Mouse (Mus musculus) lung, adult 2 months (tissue): ENCODE data around the gene Otud1. TPM values are rescaled to one million over a fixed set of nuclear protein-coding genes. Genes with fewer than 3 reads are reported as not detected.
A peak's percentile ranks its signal among the peaks of the same experiment; 100 is the strongest.

ENCODE experiments used
- DNase-seq: peaks from one replicate; pipeline ENCODE4 v3.0.0; 2022
- H3K4me1 ChIP-seq: fragments of 200-500 bp; 2 replicates; pipeline ENCODE4 v1.6.1; 2011; ENCODE audit warnings: low read length; ENCODE audit not compliant: control insufficient read depth, insufficient read depth
- H3K4me3 ChIP-seq: fragments of 200-500 bp; replicated peaks from 2 replicates; pipeline ENCODE3; 2011; ENCODE audit warnings: low read depth, mild to moderate bottlenecking, control low read depth, low read length; ENCODE audit errors: extremely low read depth
- CTCF ChIP-seq: fragments of 200-500 bp; IDR thresholded peaks from 2 replicates; pipeline ENCODE4 v1.5.1; 2011; ENCODE audit warnings: mild to moderate bottlenecking, low read length, control low read depth; ENCODE audit not compliant: insufficient read depth
- POLR2A ChIP-seq: fragments of 200-500 bp; IDR thresholded peaks from 2 replicates; pipeline ENCODE4 v1.6.1; 2011; ENCODE audit warnings: low read depth, mild to moderate bottlenecking, control low read depth, low read length, borderline replicate concordance; ENCODE audit errors: extremely low read depth
- whole genome bisulfite sequencing: fragments of 180-500 bp; shearing (Covaris S2); methylation state at CpG from one replicate; pipeline ENCODE4 v1.1.7; 2018; 5-methylcytosine and 5-hydroxymethylcytosine counted together
- polyA plus RNA-seq: library from polyadenylated mRNA; depleted of rRNA; stranded (reverse); fragments of >200 nt; gene quantifications from 2 replicates; pipeline ENCODE4 v1.2.3, GENCODE M21; 2012

Otud1 gene
- polyA plus RNA-seq, 1 experiment: 19.3 TPM

DNA sequence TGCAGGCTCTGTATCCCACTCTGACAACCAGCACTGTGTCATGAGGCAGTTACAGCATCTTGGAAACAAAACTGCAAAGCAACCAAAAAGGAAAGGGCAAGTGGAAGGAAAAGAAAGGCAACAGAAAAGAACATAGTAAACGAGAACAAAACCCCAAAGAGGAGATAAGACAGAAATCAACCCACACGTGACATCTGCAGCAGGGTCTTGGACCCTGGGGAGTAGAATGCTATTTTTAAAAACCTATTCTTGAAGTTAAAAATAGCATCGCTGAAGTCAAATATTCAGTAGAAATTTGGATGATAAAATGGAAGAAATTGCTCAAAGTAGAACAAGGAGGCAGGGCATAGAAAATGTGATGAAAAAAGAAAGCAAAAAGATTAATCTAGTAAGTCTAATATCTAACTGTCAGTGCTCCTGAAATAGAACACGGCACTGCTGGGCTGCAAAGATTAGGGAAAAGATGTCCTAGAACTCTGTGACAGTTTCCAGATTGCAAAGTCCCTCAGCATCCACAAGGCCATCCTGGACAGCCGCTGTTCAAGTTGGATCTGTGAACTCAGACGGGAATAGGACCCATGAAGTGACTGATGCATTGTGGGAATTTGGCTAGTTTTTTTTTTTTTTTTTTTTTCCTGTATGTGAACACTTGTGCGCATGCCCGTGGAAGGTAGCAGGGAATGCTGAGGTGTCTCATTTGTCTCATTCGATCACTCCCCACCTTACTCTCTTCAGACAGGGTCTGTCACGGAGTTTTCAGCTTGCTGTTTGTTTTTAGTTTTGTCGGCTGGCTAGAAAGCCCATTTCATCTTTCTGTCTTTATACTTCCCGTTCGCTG lies 13.5 kb downstream of the Otud1 start:
- DNase-seq: no peak
- no peak overlapping the region for H3K4me3 ChIP-seq
- 68% methylated on average over 13 of the region's 13 CpGs for WGBS
- peaks cover 3% of the 10 kb centered on the region; the same call in 1 of the 2 replicates for H3K4me1 ChIP-seq
- TF ChIP-seq POLR2A: no peak
- TF ChIP-seq CTCF: no peak

DNA sequence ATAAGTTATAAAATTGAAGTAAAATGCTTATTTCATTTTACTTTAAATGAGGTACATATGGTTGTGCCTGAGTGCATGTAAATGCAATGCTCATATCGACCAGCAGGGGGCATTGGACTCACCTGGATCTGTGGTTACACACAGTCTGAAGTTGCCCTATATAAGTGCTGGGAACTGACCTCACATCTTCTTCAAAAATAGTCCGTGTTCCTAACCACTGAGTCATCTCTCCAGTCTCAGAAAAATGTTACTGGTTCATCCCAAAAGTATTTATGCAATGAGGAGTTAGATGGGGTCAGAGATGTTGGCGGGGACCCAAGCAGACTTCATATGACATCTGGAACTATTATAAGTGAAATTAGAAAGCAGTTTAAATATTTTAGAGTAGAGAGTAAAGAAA lies 25.4 kb downstream of the Otud1 start:
- WGBS: 45% methylated on average over 3 of the region's 3 CpGs
- Histone ChIP-seq H3K4me1 (no peaks in the 10 kb centered on the region), H3K4me3 (no peak overlapping the region)
- peak; percentile 42; the same call in 1 of the 2 replicates for TF ChIP-seq CTCF
- TF ChIP-seq POLR2A: no peak
- no peak for DNase-seq

DNA sequence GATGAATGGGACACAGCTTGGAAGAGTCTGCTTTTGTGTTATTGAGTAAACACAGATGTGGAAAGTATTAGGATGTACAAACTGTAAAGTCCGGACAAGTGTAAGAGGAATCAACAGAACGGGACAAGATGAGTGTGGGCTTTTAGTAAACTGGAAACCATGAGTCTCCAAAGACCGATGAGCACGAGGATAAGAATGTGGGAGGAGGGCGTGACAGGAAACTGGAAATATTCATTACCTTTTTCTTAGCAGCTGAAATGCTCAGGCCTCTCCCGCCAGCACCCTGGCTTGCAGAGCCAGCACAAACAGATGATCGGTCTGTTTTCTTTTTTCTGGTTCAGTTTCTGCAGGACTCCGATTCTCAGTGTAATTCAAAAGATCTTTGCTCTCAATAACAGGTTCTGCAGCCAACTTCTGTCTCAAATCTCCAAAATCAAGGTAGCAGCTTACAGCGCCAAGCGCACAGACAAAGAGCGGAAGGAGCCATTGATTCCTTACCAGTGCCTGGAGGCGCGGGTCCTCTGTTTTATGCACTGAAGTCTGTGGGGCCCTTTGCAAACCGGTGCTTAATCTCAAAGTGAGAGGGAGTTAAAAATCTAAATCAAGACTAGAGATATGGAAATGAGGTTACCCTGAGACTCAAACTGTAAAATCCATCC lies 28.1 kb downstream of the Otud1 start:
- no peaks in the 10 kb centered on the region for H3K4me1 ChIP-seq
- H3K4me3 ChIP-seq: no peak overlapping the region
- WGBS: 40% methylated on average over 14 of the region's 14 CpGs
- DNase-seq: no peak
- TF ChIP-seq CTCF (no peak), POLR2A (no peak)

DNA sequence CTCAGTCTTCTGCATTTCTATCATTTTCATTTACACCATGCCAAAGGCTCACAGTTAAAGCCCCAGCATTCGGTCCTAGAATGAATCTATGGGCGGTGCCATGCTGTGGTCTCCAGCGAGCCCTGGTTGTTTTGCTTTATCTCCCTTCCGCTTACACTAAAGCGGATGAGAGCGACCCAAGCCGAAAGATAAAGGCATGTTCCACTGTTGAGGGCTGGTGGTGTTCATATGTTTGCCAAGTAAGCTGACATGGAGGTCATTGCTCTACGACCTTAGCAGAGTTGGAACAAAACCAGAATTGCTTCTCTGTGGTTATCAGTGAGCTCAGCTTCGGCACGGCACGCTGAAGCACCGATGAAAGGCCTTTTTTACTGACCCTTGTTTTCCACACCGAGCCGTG lies 32.5 kb downstream of the Otud1 start:
- TF ChIP-seq POLR2A (no peak), CTCF (no peak)
- Histone ChIP-seq H3K4me1 (no peaks in the 10 kb centered on the region), H3K4me3 (no peak overlapping the region)
- DNase-seq: no peak
- WGBS: 54% methylated on average over 14 of the region's 14 CpGs

DNA sequence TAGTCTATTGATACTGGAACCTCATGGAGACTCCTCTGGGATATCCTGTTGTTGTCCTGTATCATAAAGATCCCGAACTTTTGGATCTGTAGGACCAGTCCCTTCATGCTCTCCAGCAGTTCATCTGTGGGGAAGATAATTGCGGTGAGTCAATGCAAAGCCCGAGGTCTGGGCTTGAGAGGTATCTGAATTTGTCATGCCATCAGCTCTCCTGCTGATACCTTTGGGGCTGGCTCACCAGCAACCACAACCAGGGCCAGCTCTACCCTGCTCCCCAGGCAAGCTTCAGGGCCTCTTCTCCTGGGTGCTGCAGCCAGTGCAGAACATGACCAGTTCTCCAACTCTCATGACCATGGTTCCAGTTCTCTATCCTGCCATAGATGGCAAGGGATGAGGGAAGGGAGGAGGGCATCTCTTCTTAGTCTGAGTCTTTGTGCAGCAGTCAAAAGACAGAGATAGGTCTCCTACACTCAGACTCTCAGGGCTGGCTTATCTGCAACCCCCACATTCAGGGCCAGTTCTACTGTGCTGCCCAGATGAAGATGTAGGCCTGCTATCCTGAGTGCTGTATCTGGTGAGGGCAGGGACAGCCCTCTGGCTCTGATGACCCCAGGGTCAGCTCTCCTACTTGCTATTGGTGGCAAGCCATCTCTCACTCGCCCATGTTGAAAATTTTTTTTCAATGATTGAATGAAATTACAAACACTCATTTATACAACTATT lies 42.2 kb downstream of the Otud1 start:
- H3K4me3 ChIP-seq: no peak overlapping the region
- 80% methylated on average over 4 of the region's 4 CpGs for WGBS
- no peak for TF ChIP-seq POLR2A
- no peak for TF ChIP-seq CTCF
- peaks cover 2% of the 10 kb centered on the region; the same call in 1 of the 2 replicates for H3K4me1 ChIP-seq
- DNase-seq: no peak

DNA sequence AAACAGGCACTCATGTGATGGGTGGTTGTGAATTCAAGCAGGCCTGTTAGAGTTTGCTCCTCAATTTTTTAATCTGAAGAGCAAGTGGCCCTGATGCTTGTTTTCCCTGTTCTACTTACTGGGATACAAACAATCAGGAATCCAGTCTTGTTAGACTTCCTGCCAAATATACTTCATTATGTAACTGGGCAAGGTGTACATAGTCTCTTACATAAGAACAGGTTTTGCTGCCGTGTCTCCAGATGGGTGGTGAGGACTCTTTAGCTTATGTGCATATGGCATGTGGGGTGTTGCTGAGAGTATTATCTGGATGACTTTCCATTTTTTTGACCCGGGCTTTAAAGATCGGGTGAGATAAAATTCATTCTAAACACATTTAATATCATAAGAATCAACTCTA lies 43.8 kb downstream of the Otud1 start:
- no peak for DNase-seq
- Histone ChIP-seq H3K4me1 (peaks cover 2% of the 10 kb centered on the region; the same call in 1 of the 2 replicates), H3K4me3 (no peak overlapping the region)
- TF ChIP-seq POLR2A (no peak), CTCF (no peak)
- WGBS: 74% methylated on average over 3 of the region's 3 CpGs

DNA sequence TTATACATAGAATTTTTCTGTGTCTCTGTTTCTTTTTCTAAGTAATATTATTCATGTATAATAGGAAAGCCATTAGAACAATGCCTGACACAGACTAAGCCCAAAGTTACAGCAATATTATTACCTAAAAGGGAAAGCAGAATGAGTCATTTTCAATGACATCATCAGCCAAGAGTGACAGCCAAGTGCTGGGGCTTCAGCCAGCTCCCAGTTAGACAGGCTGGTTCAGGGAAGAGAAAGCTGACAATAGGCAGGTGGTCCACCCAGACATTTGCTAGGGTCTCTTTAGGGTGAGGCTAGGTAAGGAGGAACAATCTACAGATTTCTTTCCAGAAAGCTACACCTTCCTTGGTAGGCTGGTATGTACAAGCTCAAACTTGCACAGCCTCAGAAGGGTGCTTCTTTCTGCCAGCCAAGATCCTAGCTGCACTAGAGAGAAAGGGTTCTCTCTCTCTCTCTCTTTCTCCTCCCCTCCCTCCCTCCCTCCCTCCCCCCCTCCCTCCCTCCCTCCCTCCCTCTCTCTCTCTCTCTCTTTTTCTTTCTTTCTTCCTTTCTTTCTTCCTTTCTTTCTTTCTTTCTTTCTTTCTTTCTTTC lies 45.6 kb downstream of the Otud1 start:
- TF ChIP-seq POLR2A (no peak), CTCF (no peak)
- DNase-seq: peak; percentile 17
- Histone ChIP-seq H3K4me3 (no peak overlapping the region), H3K4me1 (peaks cover 2% of the 10 kb centered on the region; the same call in 1 of the 2 replicates)

DNA sequence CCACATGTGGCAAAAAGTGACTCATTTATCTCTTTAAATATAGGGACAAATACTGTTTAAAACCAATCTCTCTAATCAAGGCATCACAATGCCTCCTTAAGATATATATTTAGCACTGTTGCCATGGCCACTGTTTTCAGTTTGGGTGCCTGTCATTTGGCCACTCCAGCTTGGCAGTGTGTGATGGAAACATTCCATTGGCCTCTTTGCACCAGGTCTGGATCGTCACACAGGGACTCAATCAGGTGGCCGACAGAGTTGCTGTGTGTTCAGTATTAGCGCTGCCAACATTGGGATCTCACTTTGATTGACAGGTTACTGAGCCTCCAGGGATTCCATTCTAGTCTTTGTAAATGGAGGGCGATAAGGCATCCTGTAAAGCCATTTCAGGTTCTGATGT lies 46.1 kb downstream of the Otud1 start:
- H3K4me3 ChIP-seq: no peak overlapping the region
- WGBS: 43% methylated on average over 4 of the region's 4 CpGs
- H3K4me1 ChIP-seq: peaks cover 2% of the 10 kb centered on the region; the same call in 1 of the 2 replicates
- DNase-seq: peak; percentile 30
- TF ChIP-seq POLR2A: no peak

DNA sequence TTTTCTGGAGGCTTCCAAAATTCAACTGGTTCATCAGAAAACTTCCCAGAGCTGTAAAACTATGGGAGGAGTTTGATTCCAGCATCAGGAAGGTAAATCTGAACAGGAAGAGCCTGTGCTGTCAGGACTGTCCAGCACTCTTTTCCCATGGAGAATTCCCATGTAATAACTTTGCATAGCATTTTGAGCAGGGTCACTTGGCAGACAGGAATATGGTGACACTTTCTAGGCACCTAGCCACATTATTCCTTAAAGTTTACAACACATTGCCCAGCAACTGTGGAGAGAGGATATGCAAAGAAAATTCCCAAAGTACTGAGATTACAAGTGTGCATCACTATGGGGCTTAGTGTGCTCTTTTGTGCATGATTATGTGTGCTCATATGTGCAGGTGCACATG lies 46.7 kb downstream of the Otud1 start:
- H3K4me3 ChIP-seq: no peak overlapping the region
- no peak for DNase-seq
- TF ChIP-seq CTCF: no peak
- TF ChIP-seq POLR2A: no peak
- H3K4me1 ChIP-seq: peaks cover 2% of the 10 kb centered on the region; the same call in 1 of the 2 replicates
